Mouse (Mus musculus) kidney, adult 2 months (tissue): Measurements from ENCODE around the gene Taldo1. TPM values are rescaled to one million over a fixed set of nuclear protein-coding genes. Genes with fewer than 3 reads are reported as not detected.

Experiments
- DNase-seq: peaks from one replicate; pipeline ENCODE4 v3.0.0; 2021
- H3K27ac ChIP-seq: fragments of 200-500 bp; 2 replicates; pipeline ENCODE4 v1.5.1; 2012; ENCODE audit warnings: low read depth, low read length, control low read depth, inconsistent platforms; ENCODE audit not compliant: insufficient read depth
- H3K27me3 ChIP-seq: fragments of 200-500 bp; replicated peaks from 2 replicates; pipeline ENCODE4 v1.6.1; 2012; ENCODE audit warnings: mild to moderate bottlenecking, moderate library complexity, low read length, inconsistent platforms; ENCODE audit not compliant: control insufficient read depth, insufficient read depth
- H3K36me3 ChIP-seq: fragments of 200-500 bp; 2 replicates; pipeline ENCODE4 v1.6.1; 2012; ENCODE audit warnings: mild to moderate bottlenecking, moderate library complexity, low read length, inconsistent platforms; ENCODE audit not compliant: control insufficient read depth, insufficient read depth
- H3K4me1 ChIP-seq: fragments of 200-500 bp; 2 replicates; pipeline ENCODE4 v1.6.1; 2011; ENCODE audit warnings: low read length; ENCODE audit not compliant: control insufficient read depth, insufficient read depth
- H3K4me3 ChIP-seq: fragments of 200-500 bp; 2 replicates; pipeline ENCODE4 v1.5.1; 2011; ENCODE audit warnings: mild to moderate bottlenecking, low read depth, low read length, control low read depth; ENCODE audit not compliant: insufficient read depth
- CTCF ChIP-seq: fragments of 200-500 bp; conservative IDR thresholded peaks from 2 replicates; pipeline ENCODE4 v1.5.1; 2011; ENCODE audit warnings: low read depth, mild to moderate bottlenecking, control low read depth, low read length, moderate library complexity, mixed read lengths; ENCODE audit not compliant: insufficient read depth, insufficient read length
- POLR2A ChIP-seq: fragments of 200-500 bp; IDR thresholded peaks from one replicate; pipeline ENCODE4 v1.6.1; 2011; ENCODE audit warnings: low read depth, low read length, control low read depth
- WGBS: fragments of 180-500 bp; shearing (Covaris S2); methylation state at CpG from one replicate; pipeline ENCODE4 v1.1.7; 2018; 5-methylcytosine and 5-hydroxymethylcytosine counted together
- polyA plus RNA-seq: library from polyadenylated mRNA; depleted of rRNA; stranded (reverse); fragments of >200 nt; gene quantifications from 2 replicates; pipeline ENCODE4 v1.2.3, GENCODE M21; 2012

The Taldo1 gene
- polyA plus RNA-seq, 1 experiment: 366 TPM

GRCm38 (mm10) chr7:141426948-141427730, 35.1 kb downstream of the Taldo1 start:
- no peaks in the 10 kb centered on the region for H3K27me3 ChIP-seq
- 91% methylated on average over 12 of the region's 12 CpGs for WGBS
- no peaks in the 10 kb centered on the region for H3K36me3 ChIP-seq
- no peak for TF ChIP-seq POLR2A
- TF ChIP-seq CTCF: no peak
- no peak overlapping the region for H3K4me3 ChIP-seq
- no peaks in the 10 kb centered on the region; the same call in 1 of the 2 replicates for H3K4me1 ChIP-seq
- no peak for DNase-seq
- no peak overlapping the region for H3K27ac ChIP-seq

- H3K27ac ChIP-seq: no peak overlapping the region
- WGBS: 71% methylated on average over 5 of the region's 5 CpGs
- no peak for DNase-seq
- TF ChIP-seq CTCF: no peak
- no peak for TF ChIP-seq POLR2A
- H3K4me1 ChIP-seq: peaks cover 8% of the 10 kb centered on the region
- H3K4me3 ChIP-seq: no peak overlapping the region
- H3K36me3 ChIP-seq: no peaks in the 10 kb centered on the region
- H3K27me3 ChIP-seq: no peaks in the 10 kb centered on the region
These were observed 36.7 kb downstream of the Taldo1 start for GRCm38 (mm10) chr7:141428701-141429100.

- Histone ChIP-seq H3K36me3 (no peaks in the 10 kb centered on the region), H3K27ac (no peak within 1 kb of the TSS), H3K27me3 (no peaks in the 10 kb centered on the region), H3K4me1 (peaks cover 12% of the 10 kb centered on the region), H3K4me3 (no peak within 1 kb of the TSS)
- TF ChIP-seq POLR2A (no peak), CTCF (no peak)
- peak; percentile 59 for DNase-seq
- 13% methylated on average over 19 of the region's 19 CpGs for WGBS
These were observed 37.3 kb downstream of the Taldo1 start, which contains the start of gene Cend1 for GRCm38 (mm10) chr7:141429310-141429709. Gene Cend1, minus strand, starts transcription at chr7:141429491.

GRCm38 (mm10) chr7:141429840-141430584, 38.0 kb downstream of the Taldo1 start:
- Histone ChIP-seq H3K4me3 (no peak overlapping the region), H3K27ac (no peak overlapping the region), H3K4me1 (peaks cover 18% of the 10 kb centered on the region), H3K27me3 (no peaks in the 10 kb centered on the region), H3K36me3 (no peaks in the 10 kb centered on the region)
- no peak for DNase-seq
- TF ChIP-seq POLR2A: no peak
- TF ChIP-seq CTCF: no peak
- 74% methylated on average over 9 of the region's 9 CpGs for WGBS

GRCm38 (mm10) chr7:141430585-141431240, 38.7 kb downstream of the Taldo1 start:
- Histone ChIP-seq H3K4me1 (peaks cover 22% of the 10 kb centered on the region), H3K4me3 (no peak overlapping the region), H3K27me3 (no peaks in the 10 kb centered on the region), H3K36me3 (no peaks in the 10 kb centered on the region), H3K27ac (no peak overlapping the region)
- 95% methylated on average over 9 of the region's 9 CpGs for WGBS
- TF ChIP-seq POLR2A (no peak), CTCF (no peak)
- DNase-seq: no peak

- WGBS: 95% methylated on average over 19 of the region's 19 CpGs
- no peak overlapping the region for H3K27ac ChIP-seq
These were observed 39.6 kb downstream of the Taldo1 start for GRCm38 (mm10) chr7:141431434-141432185.

More at GRCm38 (mm10) chr7:141431434-141432185, 39.6 kb downstream of the Taldo1 start:
- H3K36me3 ChIP-seq: no peaks in the 10 kb centered on the region
- DNase-seq: no peak
- TF ChIP-seq POLR2A: no peak
- no peak for TF ChIP-seq CTCF
- no peak overlapping the region for H3K4me3 ChIP-seq
- no peaks in the 10 kb centered on the region for H3K27me3 ChIP-seq
- H3K4me1 ChIP-seq: peaks cover 31% of the 10 kb centered on the region
